Mouse (Mus musculus) gastrocnemius, postnatal 36 days (tissue): ENCODE measurements at regions not wholly inside any gene's neighbourhood (a gene's known extent, or its start where the extent isn't known, plus 50 kb on each side); places are given as distances from the start of the nearest gene placed in this dataset.

Experiments used
- DNase-seq, 2 experiments: peaks; one replicate each; pipeline ENCODE4 v3.0.0; 2022
- intact Hi-C: fragments of 180-260 bp; cut with DNase I; formaldehyde crosslinking; loops from one replicate; pipeline ENCODE4 v1.15.1; 2025

DNA sequence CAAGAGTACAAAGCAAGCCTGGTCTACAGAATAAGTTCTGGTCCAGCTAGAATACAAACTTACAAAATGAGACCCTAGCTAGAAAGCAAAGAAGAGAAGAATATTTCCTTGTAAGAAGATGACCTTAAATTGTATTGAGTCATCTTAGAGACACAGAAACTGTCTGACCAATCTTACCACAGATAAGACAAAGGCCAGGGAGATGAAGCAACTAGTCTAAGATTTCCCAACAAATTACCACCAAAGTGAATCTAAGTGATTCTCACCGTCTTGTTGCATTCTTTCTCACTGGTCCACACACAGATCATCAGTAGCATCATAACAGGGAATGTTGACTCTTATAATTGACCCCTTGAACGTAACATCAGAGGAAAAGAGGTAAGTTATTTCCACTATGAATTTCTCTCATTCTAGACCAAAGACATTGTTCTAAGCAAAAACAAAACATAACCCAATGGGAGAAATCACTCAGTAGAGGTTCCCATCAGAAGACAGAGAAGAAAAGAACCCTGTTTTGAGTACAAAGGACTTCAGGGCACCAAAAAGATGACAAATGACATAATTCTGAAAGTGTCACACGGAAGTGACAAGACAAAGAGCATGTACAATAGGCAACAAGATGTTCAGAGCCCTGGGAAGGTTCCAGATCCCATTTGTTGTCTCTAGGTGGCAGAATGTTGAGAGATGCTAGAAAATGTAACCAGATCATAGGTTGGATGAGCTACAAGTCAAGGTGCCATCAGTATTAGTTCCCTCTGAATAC, 107.0 kb upstream of the Cpeb2 start:
- DNase-seq: no peak
- intact Hi-C loops: no loop called here

GRCm38 (mm10) chr5:43130377-43130776, 102.6 kb upstream of the Cpeb2 start:
- intact Hi-C loops: no loop called here

GRCm38 (mm10) chr5:43130901-43131557, 101.9 kb upstream of the Cpeb2 start:
- DNase-seq: no peak
- intact Hi-C loops: no loop called here

More at GRCm38 (mm10) chr5:43130377-43130776, 102.6 kb upstream of the Cpeb2 start:
- no peak for DNase-seq

DNA sequence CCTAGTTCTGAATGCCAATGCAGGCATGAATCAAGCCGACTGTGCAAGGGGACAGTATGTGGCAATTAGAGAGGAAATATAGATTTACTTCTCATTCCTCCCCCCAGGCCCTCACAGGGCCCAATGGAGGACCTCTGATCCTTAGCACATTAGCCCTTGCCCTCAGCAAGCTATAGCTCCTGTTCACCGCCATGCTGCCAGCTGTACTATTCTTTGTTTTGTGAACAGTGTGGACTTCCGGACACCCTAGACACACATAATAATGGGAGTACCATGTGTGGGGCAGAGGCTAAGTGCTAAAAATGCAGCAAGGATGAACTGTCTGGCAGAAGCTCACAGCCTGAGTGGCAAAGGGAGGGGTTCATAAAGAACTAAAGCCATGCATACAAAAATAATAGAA, 99.3 kb upstream of the Cpeb2 start:
- no peak for DNase-seq
- intact Hi-C loops: no loop called here

- DNase-seq: no peak
- intact Hi-C loops: no loop called here
Observed at GRCm38 (mm10) chr5:43136142-43136541, 96.8 kb upstream of the Cpeb2 start.

GRCm38 (mm10) chr5:43137777-43138176, 95.2 kb upstream of the Cpeb2 start:
- intact Hi-C loops: no loop called here

GRCm38 (mm10) chr5:43138931-43139486, 94.0 kb upstream of the Cpeb2 start:
- DNase-seq: no peak
- intact Hi-C loops: no loop called here

More at GRCm38 (mm10) chr5:43137777-43138176, 95.2 kb upstream of the Cpeb2 start:
- DNase-seq: no peak

DNA sequence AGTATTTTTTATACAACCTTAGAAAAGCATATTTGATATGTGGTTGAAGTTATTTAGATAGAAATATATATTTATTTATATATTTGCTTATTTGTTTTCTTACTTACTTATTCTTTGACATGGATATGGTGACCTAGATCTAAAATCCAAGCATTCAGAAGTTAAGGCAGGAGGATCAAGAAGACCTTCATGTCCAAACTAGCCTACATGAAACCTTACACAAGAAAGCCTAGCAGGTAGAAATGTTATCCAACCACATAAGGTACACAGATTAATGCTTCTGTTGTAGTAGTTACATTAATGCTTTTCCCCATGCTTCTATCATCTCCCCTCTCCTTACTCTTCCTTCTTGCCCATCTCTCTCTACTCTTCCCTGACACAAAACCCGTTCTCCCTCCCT, 93.2 kb upstream of the Cpeb2 start:
- intact Hi-C loops: no loop called here
- no peak for DNase-seq

DNA sequence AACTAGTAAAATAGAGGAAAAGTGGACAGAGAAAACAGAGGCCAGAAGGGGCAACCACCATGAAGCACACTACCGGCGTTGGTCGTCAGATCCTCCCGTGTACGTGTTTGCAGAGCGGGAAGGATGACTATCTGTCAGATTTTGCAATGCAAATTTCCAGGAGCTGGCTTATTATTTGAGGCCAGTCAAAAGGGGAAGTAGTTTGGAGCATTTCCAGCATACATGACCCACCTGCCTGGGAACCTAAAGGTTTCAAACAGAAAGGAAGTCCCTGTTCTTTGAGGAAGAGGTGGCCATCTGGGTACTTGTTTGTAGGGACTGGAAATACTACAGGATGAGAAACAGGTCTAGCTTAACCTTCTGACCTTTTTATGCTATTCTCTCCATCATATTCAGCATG, 87.0 kb upstream of the Cpeb2 start:
- intact Hi-C loops: no loop called here
- DNase-seq: no peak

- intact Hi-C loops: no loop called here
- DNase-seq: no peak
Observed at GRCm38 (mm10) chr5:43146928-43147327, 86.0 kb upstream of the Cpeb2 start.

DNA sequence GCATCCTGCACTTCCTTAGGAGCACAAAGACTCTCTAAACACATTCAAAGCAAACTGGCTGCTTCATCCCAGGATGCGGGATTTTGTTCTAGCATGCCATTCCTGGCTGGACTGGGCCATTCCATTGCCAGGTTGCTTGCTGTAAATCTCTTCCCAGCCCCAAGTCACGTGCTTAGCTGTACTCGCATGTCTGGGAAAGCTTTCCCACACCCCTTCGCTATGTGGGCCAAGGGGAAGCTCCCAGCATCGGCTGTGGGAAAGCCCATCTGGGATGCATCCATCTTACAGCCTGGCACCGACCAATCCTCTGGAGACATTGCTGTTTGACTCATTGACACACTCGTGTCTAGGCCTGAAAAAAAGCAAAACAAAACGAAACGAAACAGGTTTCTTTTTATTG, 84.5 kb upstream of the Cpeb2 start:
- intact Hi-C loops: no loop called here
- DNase-seq: no peak

DNA sequence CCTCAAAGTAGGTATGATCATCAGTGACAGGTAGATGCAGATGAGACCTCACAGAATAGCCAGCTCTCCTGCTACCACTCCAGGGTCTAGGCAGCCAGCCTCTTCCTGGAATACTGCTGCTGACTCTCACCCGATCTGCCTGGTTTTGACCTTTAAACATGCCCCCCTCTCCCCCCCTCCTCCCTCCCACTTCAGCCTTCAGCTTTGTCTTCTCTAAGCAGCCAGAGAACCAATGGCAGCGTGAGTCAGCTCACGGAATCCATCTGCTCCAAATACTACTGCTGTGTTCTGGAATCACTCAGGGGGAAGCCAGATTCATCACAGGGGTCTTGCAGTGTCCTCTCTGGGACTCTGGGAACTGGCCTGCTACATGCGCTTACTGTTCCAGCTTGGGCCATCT, 83.4 kb upstream of the Cpeb2 start:
- intact Hi-C loops: no loop called here
- no peak for DNase-seq

- intact Hi-C loops: no loop called here
- DNase-seq: no peak
Observed at GRCm38 (mm10) chr5:43151099-43151774, 81.7 kb upstream of the Cpeb2 start.

- intact Hi-C loops: no loop called here
- DNase-seq: no peak
Observed at GRCm38 (mm10) chr5:43152119-43152611, 80.8 kb upstream of the Cpeb2 start.

- DNase-seq: no peak
- intact Hi-C loops: no loop called here
Observed at GRCm38 (mm10) chr5:43152881-43153280, 80.1 kb upstream of the Cpeb2 start.

DNA sequence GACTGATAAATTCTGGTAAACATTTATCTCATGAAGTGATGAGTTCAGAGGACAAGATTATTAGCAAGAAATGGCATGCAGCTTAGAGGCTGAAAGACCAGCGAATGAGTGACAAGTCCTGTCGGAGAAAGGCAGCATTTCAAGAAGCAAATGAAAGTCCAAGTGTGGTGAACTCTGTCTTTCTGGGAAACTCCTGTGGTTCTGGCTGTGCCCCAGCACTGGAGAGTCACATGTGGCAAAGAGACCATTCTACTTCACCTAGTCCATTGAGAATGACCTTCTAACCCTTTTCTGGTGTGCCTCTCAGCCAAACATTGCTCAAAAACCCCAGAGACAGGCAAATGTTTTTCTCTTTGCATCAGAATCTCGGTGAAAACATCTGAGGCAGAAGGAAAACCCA, 76.2 kb upstream of the Cpeb2 start:
- intact Hi-C loops: no loop called here
- DNase-seq: no peak

- DNase-seq: no peak
- intact Hi-C loops: no loop called here
Observed at GRCm38 (mm10) chr5:43160140-43160539, 72.8 kb upstream of the Cpeb2 start.

- intact Hi-C loops: no loop called here
- DNase-seq: no peak
Observed at GRCm38 (mm10) chr5:43181475-43181874, 51.5 kb upstream of the Cpeb2 start.
